Mouse (Mus musculus) kidney, postnatal 0 days (tissue): Measurements from ENCODE around the gene Ncoa5. TPM values are rescaled to one million over a fixed set of nuclear protein-coding genes. Genes with fewer than 3 reads are reported as not detected.
A peak's percentile ranks its signal among the peaks of the same experiment; 100 is the strongest.

Experiments used
- ATAC-seq: fragments of 200-750 bp; cut with Nextera tagmentation; replicated peaks from 2 replicates; pipeline ENCODE4 v1.8.0; 2017; ENCODE audit warnings: low read depth, moderate number of reproducible peaks, moderate TSS enrichment, moderate library complexity; ENCODE audit not compliant: low FRiP score
- DNase-seq: peaks from one replicate; pipeline ENCODE4 v3.0.0-alpha.2; 2016; ENCODE audit warnings: low spot score
- H3K27ac ChIP-seq: fragments of 300-500 bp; sonication (generic); 2 replicates; pipeline ENCODE4 v1.5.1; 2014; ENCODE audit warnings: mild to moderate bottlenecking
- H3K27me3 ChIP-seq: fragments of 300-500 bp; sonication (generic); 2 replicates; pipeline ENCODE4 v1.6.1; 2014; ENCODE audit warnings: low read length, mixed read lengths; ENCODE audit not compliant: insufficient read depth
- H3K36me3 ChIP-seq: fragments of 300-500 bp; sonication (generic); 2 replicates; pipeline ENCODE4 v1.6.1; 2014; ENCODE audit warnings: low read length, mixed read lengths; ENCODE audit not compliant: insufficient read depth
- H3K4me1 ChIP-seq: fragments of 300-500 bp; sonication (generic); replicated peaks from 2 replicates; pipeline ENCODE4 v1.6.1; 2014; ENCODE audit warnings: antibody characterized with exemption, low read length, mixed read lengths; ENCODE audit not compliant: insufficient read depth
- H3K4me2 ChIP-seq: fragments of 300-500 bp; sonication (generic); 2 replicates; pipeline ENCODE4 v1.6.1; 2014; ENCODE audit warnings: mild to moderate bottlenecking, low read length, moderate library complexity, mixed read lengths
- H3K4me3 ChIP-seq: fragments of 300-500 bp; sonication (generic); replicated peaks from 2 replicates; pipeline ENCODE4 v1.5.1; 2014; ENCODE audit warnings: low read depth, low read length
- H3K9ac ChIP-seq: fragments of 300-500 bp; sonication (generic); 2 replicates; pipeline ENCODE4 v1.6.1; 2014; ENCODE audit warnings: low read depth, low read length
- H3K9me3 ChIP-seq: fragments of 300-500 bp; sonication (generic); replicated peaks from 2 replicates; pipeline ENCODE4 v1.6.1; 2016; ENCODE audit warnings: low read length, inconsistent platforms, mixed read lengths
- CTCF ChIP-seq: IDR thresholded peaks from 2 replicates; pipeline ENCODE4 v1.5.1; 2016; ENCODE audit warnings: antibody characterized with exemption, low read depth, mild to moderate bottlenecking, moderate library complexity
- WGBS: fragments of 180-500 bp; shearing (Covaris S2); extraction: QIAGEN DNeasy Blood & Tissue Kit; methylation state at CpG from one replicate; pipeline ENCODE4 v1.1.7; 2014; 5-methylcytosine and 5-hydroxymethylcytosine counted together
- polyA plus RNA-seq: library from polyadenylated mRNA; unstranded; fragments of >200 nt; fragmentation: Nextera tagmentation; extraction: Ambion mirVana; gene quantifications from 2 replicates; pipeline ENCODE4 v1.2.1, GENCODE M21; 2015

Ncoa5 gene
- polyA plus RNA-seq, 1 experiment from 2014 or later = 35.6 TPM

DNA sequence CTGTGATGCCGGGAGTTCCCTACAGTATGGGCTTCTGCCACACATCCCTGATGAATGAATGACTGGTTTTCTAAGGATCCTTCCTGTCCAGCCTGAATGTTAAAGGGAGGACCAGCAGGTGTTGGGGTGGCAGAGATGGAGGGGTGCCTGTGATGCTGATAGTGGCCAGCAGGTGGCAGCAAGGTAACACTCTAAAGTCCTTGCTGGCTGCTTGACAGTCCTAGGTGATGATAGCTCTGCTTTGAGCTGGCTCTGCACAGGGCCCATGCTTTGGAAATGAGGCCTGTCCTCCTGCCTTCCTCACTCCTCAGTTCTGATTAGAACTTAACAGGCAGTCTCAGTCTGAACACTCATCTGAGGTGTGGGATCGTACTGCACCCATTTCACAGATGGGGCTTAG lies 40.3 kb upstream of the Ncoa5 start:
- no peak overlapping the region for H3K9ac ChIP-seq
- ATAC-seq (0 out of 2 replicates have a peak, but pooled peaks have one; percentile 29), DNase-seq (peak; percentile 87)
- 34% methylated on average over 2 of the region's 2 CpGs for WGBS
- no peaks in the 10 kb centered on the region for H3K4me1 ChIP-seq
- H3K4me2 ChIP-seq = no peak overlapping the region
- H3K9me3 ChIP-seq = no peaks in the 10 kb centered on the region
- no peaks in the 10 kb centered on the region for H3K36me3 ChIP-seq
- TF ChIP-seq CTCF = peak; percentile 97
- no peak overlapping the region for H3K4me3 ChIP-seq
- peaks cover 22% of the 10 kb centered on the region for H3K27me3 ChIP-seq
- H3K27ac ChIP-seq = no peak overlapping the region

DNA sequence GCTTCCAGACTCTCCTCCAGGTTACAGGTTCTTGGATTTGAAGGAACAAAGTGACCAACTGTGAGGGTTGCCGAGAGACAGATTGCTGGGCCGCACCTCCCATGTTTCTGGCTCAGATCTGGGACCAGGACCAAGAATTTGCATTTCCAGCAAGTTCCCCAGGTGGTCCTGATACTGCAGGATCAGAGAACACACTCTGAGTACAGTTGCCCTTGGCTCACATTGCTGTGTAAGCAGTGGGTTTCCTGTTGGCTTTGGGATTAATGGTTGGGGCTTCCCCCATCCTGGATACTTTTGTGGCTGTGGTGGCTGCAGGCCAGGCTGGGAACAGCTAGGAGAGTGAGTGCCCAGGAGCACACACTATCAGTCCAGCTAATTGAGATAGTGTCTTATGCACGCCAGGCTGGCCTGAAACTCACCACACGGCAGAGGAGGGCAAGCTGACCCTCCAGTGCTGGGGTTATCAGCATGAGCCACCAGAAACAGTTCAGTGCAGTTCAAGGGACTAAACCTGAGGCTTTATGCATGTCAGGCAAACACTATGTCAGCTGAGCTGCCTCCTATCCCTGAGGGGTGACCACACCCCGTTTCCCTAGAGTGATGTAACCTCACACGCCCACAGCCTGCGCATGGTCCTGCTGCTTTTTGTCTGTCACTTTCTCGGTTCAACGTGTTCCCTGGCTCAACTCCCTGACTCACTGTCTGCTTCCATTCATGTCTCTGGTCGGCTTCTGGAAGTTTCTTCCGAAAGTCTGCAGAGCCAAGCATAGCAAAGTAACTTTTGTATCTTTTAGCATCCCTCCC lies 39.6 kb upstream of the Ncoa5 start:
- Histone ChIP-seq H3K4me1 (no peaks in the 10 kb centered on the region), H3K9me3 (no peaks in the 10 kb centered on the region), H3K36me3 (no peaks in the 10 kb centered on the region), H3K27ac (no peak overlapping the region), H3K9ac (no peak overlapping the region), H3K4me2 (no peak overlapping the region), H3K4me3 (no peak overlapping the region), H3K27me3 (peaks cover 22% of the 10 kb centered on the region)
- DNase-seq (no peak), ATAC-seq (no peak)
- no peak for TF ChIP-seq CTCF
- 44% methylated on average over 11 of the region's 11 CpGs for WGBS

DNA sequence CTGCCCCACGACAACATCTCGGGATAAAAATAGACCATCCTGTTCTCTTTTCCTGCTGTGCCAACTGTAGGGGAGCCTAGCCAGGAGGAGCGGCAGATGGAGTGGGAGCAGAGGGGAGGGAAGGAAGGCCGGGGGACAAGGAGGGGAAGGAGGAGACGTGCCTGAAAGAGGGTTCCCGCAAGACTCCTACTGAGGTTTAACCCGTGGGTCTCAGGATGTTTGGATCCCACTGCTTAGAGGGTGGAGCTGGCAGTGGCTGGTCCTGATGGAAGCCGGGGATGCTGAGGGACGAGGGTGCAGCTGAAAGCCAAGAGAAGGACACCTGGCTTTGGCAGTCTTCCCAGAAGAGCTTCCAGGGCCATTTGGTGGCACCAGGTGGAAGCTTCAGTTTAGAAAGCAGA lies 38.7 kb upstream of the Ncoa5 start:
- Histone ChIP-seq H3K4me3 (no peak overlapping the region), H3K4me1 (no peaks in the 10 kb centered on the region), H3K27me3 (peaks cover 22% of the 10 kb centered on the region), H3K4me2 (no peak overlapping the region), H3K9me3 (no peaks in the 10 kb centered on the region), H3K36me3 (no peaks in the 10 kb centered on the region), H3K27ac (no peak overlapping the region), H3K9ac (no peak overlapping the region)
- TF ChIP-seq CTCF = no peak
- WGBS = 15% methylated on average over 9 of the region's 9 CpGs
- ATAC-seq = no peak
- no peak for DNase-seq

DNA sequence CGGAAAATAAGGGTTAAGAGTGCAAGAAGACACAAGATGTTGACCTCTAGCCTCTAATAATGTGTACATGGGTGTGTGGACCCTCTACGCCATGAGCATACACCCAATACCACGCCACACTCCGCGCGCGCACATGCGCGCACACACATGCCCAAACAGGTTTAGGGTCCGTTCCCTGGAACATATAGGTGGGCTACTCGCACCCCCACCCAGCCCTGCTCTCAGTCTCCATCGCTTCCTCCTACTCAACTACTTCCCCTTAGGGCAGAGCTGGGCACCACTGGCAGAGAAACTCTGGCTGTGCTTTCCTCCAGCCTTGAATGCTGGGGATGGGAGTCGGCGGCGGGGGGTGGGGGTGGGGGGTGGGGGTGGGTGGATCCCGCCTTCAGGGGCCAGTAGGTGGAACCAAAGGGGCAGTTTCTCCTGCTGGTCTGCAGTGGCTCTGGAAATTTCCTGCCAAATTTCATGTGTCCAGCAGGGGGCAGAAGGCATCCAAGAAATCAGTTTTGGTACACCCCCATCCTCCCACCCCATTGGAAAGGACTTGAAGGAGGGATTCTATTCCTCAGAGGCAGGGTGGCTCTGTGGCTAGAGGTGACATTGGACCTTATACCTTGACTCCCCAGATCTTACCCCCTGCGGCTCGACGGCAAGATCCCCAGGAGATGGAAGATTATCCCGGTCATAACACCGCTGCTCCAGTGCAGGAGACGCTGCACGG lies 35.6 kb upstream of the Ncoa5 start:
- ATAC-seq = 0 out of 2 replicates have a peak, but pooled peaks have one; percentile 25
- WGBS = 18% methylated on average over 23 of the region's 23 CpGs
- H3K4me2 ChIP-seq = no peak overlapping the region

DNA sequence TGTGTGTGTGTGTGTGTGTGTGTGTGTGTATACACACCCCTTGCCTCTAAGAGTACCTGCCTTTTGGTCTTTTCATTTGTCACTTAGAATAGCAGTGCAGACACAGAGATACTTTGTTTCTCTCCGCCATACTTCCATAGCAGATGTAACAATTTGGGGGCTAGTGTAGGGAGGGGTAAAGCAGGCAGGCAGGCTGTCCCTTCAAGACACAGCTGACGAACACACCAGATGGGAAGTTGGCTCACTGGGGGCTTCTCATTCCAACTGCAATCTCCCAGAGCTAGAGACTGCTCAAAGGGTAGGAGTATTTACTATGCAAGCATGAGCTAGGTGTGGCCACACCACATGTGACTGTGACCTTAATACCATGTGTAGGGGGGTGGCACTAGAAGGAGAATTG lies 34.1 kb upstream of the Ncoa5 start:
- 74% methylated on average over 2 of the region's 2 CpGs for WGBS
- H3K9me3 ChIP-seq = no peaks in the 10 kb centered on the region
- no peak for TF ChIP-seq CTCF
- DNase-seq (no peak), ATAC-seq (no peak)
- H3K4me1 ChIP-seq = no peaks in the 10 kb centered on the region
- peaks cover under 1% of the 10 kb centered on the region; the same call in 1 of the 2 replicates for H3K27me3 ChIP-seq
- H3K36me3 ChIP-seq = no peaks in the 10 kb centered on the region
- H3K27ac ChIP-seq = no peak overlapping the region
- H3K4me2 ChIP-seq = no peak overlapping the region
- H3K4me3 ChIP-seq = no peak overlapping the region
- no peak overlapping the region for H3K9ac ChIP-seq

More for the DNA sequence above, 35.6 kb upstream of the Ncoa5 start:
- Histone ChIP-seq H3K9me3 (no peaks in the 10 kb centered on the region), H3K27ac (no peak overlapping the region), H3K4me1 (no peaks in the 10 kb centered on the region), H3K36me3 (no peaks in the 10 kb centered on the region), H3K4me3 (no peak overlapping the region), H3K9ac (no peak overlapping the region), H3K27me3 (peaks cover 7% of the 10 kb centered on the region)
- peak; percentile 78 for TF ChIP-seq CTCF
- DNase-seq = peak; percentile 78

DNA sequence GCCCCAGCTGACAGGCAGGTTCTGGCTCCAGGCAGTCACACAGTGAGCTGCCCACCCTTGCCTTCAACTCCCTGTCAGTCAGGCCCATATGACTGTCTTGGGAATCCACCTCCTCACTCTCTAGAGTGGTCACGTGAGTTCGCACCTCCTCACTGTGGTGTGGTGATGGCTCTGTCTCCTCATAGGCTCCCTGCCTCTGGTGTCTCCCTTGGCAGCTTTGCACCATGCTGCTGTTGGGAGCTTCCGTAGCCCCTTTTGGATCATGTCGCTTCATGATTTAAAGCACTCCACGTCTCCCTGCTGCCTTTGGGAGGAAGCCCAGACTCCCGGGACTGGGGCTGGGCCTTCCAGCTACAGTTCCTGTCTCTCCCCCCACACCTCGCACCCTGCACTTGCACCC lies 29.8 kb upstream of the Ncoa5 start:
- H3K4me2 ChIP-seq = no peak overlapping the region
- 28% methylated on average over 7 of the region's 7 CpGs for WGBS
- no peaks in the 10 kb centered on the region for H3K36me3 ChIP-seq
- no peak overlapping the region for H3K27ac ChIP-seq
- H3K27me3 ChIP-seq = no peaks in the 10 kb centered on the region
- no peak for TF ChIP-seq CTCF
- H3K4me3 ChIP-seq = no peak overlapping the region
- ATAC-seq = 0 out of 2 replicates have a peak, but pooled peaks have one; percentile 46
- peak; percentile 35 for DNase-seq
- no peaks in the 10 kb centered on the region for H3K4me1 ChIP-seq
- H3K9ac ChIP-seq = no peak overlapping the region
- no peaks in the 10 kb centered on the region for H3K9me3 ChIP-seq
